Mouse (Mus musculus): Measurements from ENCODE around the gene Fundc2. TPM values are rescaled to one million over a fixed set of nuclear protein-coding genes. Genes with fewer than 3 reads are reported as not detected.

Fundc2 gene
- 29.7 TPM for polyA plus RNA-seq (2012; fragmentation: generic; extraction: Trizol)
- long read RNA-seq, experiment 1, transcript Fundc2-201 (5 exons, 2,562 nt) = major isoform, 47 of 57 reads
- long read RNA-seq, experiment 1, partial matches to known transcripts = 8 of 57 reads
- long read RNA-seq, experiment 1, other reads (novel, unspliced or antisense) = 2 of 57 reads
- long read RNA-seq, experiment 2, transcript Fundc2-201 (5 exons, 2,562 nt) = major isoform, 51 of 54 reads
- long read RNA-seq, experiment 2, partial matches to known transcripts = 2 of 54 reads
- long read RNA-seq, experiment 2, other reads (novel, unspliced or antisense) = 1 of 54 reads

DNA sequence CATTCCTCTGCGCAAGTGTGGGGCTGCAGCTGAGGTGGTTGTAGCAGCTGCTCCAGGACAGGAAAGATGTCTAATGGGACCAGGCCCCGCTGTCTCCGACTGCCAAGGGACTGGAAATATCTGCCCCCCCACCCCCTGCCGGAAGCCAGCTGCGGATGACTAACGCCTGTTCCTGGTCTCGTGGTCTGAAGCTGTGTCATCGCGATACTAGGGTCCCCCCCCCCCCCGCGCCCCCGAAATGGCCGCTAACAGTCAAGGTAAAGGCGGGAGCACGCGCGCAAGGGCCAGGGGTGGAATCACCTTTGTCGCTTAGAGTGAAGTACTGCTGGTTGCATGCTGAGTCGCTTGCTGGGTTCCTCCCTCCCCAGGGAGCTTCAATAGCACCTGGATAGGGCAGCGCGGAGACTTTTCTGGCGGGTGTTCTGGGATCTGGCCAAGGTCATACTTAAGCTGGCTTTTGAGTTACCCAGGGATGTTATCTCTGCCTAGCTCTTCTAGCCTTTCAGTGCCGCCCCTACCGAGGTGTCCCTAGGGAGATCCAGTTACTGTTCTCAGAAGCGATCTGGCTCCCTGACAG, at the start of gene Fundc2, which contains the start of gene F8:
TSS of gene Fundc2 (plus strand) at position 205 of the 577 bp plus-strand sequence.
TSS of gene F8 (minus strand) at position 421 of the 577 bp plus-strand sequence.
- Histone ChIP-seq H3K79me3 (ENCODE audit: low read depth) (peaks cover 16% of the 10 kb centered on the region), H3K4me3 (ENCODE audit: insufficient read depth, poor library complexity, severe bottlenecking) (peak within 1 kb of the TSS; percentile 37), H3K79me2 (ENCODE audit: control insufficient read depth, insufficient read depth) (peaks cover 32% of the 10 kb centered on the region), H3K27me3 (ENCODE audit: control insufficient read depth, insufficient read depth, insufficient read length) (no peaks in the 10 kb centered on the region), H3ac (ENCODE audit: control insufficient read depth, insufficient read length, low read depth) (peak within 1 kb of the TSS; percentile 91), H3K36me3 (ENCODE audit: control insufficient read depth, insufficient read depth) (no peaks in the 10 kb centered on the region)
- TF ChIP-seq FOSL1 (IDR thresholded peaks at IDR 0.05; ENCODE audit: insufficient read depth, low read length, poor library complexity, severe bottlenecking) = no peak
- peak; percentile 37 for TF ChIP-seq MYOD1 (IDR thresholded peaks at IDR 0.05; ENCODE audit: control insufficient read depth, insufficient read length, low read depth)
- no peak for TF ChIP-seq USF1 (IDR thresholded peaks at IDR 0.05; ENCODE audit: low read depth)
- no peak for TF ChIP-seq MAX (IDR thresholded peaks at IDR 0.05)

DNA sequence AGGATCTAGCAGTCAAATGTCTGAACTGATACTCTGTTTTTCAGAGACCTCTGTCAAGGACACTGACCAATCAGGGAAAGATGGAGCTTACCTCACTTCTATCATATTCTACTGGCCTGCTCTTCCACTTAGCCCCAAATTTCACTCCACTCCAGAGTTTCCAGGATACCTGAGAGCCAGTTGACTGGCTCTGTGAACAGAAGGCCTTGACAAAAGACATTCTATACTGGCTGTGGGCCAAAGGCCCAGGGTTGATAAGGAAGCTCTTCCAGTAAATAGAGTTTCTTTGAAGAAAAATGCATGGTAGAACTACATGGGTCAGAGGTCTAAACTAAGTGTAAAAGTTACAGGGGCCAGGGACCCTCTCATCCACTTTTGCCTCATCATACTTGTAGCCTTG, 12.0 kb upstream of the Fundc2 start:
- TF ChIP-seq CTCF (IDR thresholded peaks at IDR 0.05; ENCODE audit: control insufficient read depth, insufficient read depth, insufficient read length) (no peak), USF1 (IDR thresholded peaks at IDR 0.05; ENCODE audit: low read depth) (no peak), CEBPB (IDR thresholded peaks at IDR 0.05; ENCODE audit: low read depth) (no peak), MYOG (IDR thresholded peaks at IDR 0.05; ENCODE audit: control insufficient read depth, extremely low read depth, insufficient read length) (no peak), MAX (IDR thresholded peaks at IDR 0.05) (no peak), MYOD1 (IDR thresholded peaks at IDR 0.05; ENCODE audit: control insufficient read depth, insufficient read length, low read depth) (no peak)
- no peak overlapping the region for H3ac ChIP-seq (ENCODE audit: control insufficient read depth, insufficient read length, low read depth)
- H3K4me3 ChIP-seq (ENCODE audit: insufficient read depth, poor library complexity, severe bottlenecking) = no peak overlapping the region
- no peaks in the 10 kb centered on the region for H3K79me3 ChIP-seq (ENCODE audit: low read depth)
- H3K27me3 ChIP-seq (ENCODE audit: control insufficient read depth, insufficient read depth, insufficient read length) = no peaks in the 10 kb centered on the region
- no peaks in the 10 kb centered on the region for H3K36me3 ChIP-seq (ENCODE audit: control insufficient read depth, insufficient read depth)
- no peaks in the 10 kb centered on the region for H3K79me2 ChIP-seq (ENCODE audit: control insufficient read depth, insufficient read depth)

DNA sequence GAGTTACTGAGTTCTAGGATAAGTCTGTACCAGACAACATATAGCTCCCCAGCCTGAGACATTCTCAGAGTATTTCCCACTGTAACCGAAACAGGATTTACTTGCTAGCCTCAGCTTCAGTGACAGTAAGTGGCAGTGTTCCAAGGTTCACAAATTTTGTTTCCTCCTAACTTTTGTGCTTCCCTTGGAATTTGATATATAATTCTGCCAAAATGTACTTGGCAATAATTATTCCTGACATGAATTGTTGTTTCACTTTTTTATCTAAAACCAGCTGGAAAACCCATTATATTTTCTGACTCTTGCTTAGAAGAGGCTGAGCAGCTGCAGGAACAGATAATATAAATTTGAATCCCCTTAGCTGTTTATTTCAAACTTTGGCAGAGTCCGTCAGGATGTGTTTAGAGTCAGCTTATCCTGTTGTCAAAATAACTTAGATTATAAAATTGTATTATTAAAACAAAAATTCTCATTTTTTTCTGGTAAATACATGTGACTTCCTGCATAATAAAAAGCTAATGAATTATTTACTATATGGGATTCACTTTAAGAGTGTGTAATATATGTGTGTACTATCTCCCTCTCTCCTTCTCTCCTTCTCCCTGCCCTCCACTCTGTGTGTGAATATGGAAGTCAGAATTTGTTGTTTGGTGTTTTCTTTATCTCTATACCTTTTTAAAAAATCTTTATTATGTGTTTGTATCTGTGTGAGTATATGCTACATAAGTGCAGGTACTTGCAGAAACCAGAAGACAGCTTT, 9.4 kb upstream of the Fundc2 start:
- Histone ChIP-seq H3K36me3 (ENCODE audit: control insufficient read depth, insufficient read depth) (no peaks in the 10 kb centered on the region), H3K27me3 (ENCODE audit: control insufficient read depth, insufficient read depth, insufficient read length) (no peaks in the 10 kb centered on the region), H3K4me3 (ENCODE audit: insufficient read depth, poor library complexity, severe bottlenecking) (no peak overlapping the region), H3ac (ENCODE audit: control insufficient read depth, insufficient read length, low read depth) (no peak overlapping the region), H3K79me2 (ENCODE audit: control insufficient read depth, insufficient read depth) (no peaks in the 10 kb centered on the region), H3K79me3 (ENCODE audit: low read depth) (no peaks in the 10 kb centered on the region)
- TF ChIP-seq MYOD1 (IDR thresholded peaks at IDR 0.05; ENCODE audit: control insufficient read depth, insufficient read length, low read depth) (no peak), CTCF (IDR thresholded peaks at IDR 0.05; ENCODE audit: control insufficient read depth, insufficient read depth, insufficient read length) (no peak), MYOG (IDR thresholded peaks at IDR 0.05; ENCODE audit: control insufficient read depth, extremely low read depth, insufficient read length) (no peak), FOSL1 (IDR thresholded peaks at IDR 0.05; ENCODE audit: insufficient read depth, low read length, poor library complexity, severe bottlenecking) (no peak), CEBPB (IDR thresholded peaks at IDR 0.05; ENCODE audit: low read depth) (no peak), USF1 (IDR thresholded peaks at IDR 0.05; ENCODE audit: low read depth) (no peak), MAX (IDR thresholded peaks at IDR 0.05) (no peak)

DNA sequence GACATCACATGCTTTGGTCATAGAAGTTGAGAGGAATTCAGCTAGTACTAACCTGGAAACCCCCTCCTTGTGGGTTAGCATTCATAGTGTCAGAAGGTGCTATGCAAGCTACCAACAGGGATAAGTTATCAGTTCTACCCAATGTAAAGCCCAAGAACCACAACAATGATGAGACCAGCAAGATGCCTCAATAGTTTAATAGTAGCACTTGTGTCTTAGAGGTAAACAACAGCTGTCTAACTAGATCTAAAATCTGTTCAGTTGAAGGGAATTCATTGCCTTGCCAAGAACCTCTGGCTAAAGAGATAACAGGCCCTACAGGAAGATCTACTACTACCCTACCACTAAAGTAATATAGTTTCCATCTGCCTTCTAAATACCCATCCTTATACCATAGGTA, 5.4 kb upstream of the Fundc2 start:
- TF ChIP-seq MYOD1 (IDR thresholded peaks at IDR 0.05; ENCODE audit: control insufficient read depth, insufficient read length, low read depth) = no peak
- TF ChIP-seq FOSL1 (IDR thresholded peaks at IDR 0.05; ENCODE audit: insufficient read depth, low read length, poor library complexity, severe bottlenecking) = no peak
- TF ChIP-seq CEBPB (IDR thresholded peaks at IDR 0.05; ENCODE audit: low read depth) = no peak
- no peak for TF ChIP-seq USF1 (IDR thresholded peaks at IDR 0.05; ENCODE audit: low read depth)
- no peak for TF ChIP-seq MAX (IDR thresholded peaks at IDR 0.05)
- TF ChIP-seq MYOG (IDR thresholded peaks at IDR 0.05; ENCODE audit: control insufficient read depth, extremely low read depth, insufficient read length) = no peak
- TF ChIP-seq CTCF (IDR thresholded peaks at IDR 0.05; ENCODE audit: control insufficient read depth, insufficient read depth, insufficient read length) = no peak
- Histone ChIP-seq H3K79me3 (ENCODE audit: low read depth) (no peaks in the 10 kb centered on the region), H3K27me3 (ENCODE audit: control insufficient read depth, insufficient read depth, insufficient read length) (no peaks in the 10 kb centered on the region), H3K4me3 (ENCODE audit: insufficient read depth, poor library complexity, severe bottlenecking) (no peak overlapping the region), H3K36me3 (ENCODE audit: control insufficient read depth, insufficient read depth) (no peaks in the 10 kb centered on the region), H3ac (ENCODE audit: control insufficient read depth, insufficient read length, low read depth) (no peak overlapping the region), H3K79me2 (ENCODE audit: control insufficient read depth, insufficient read depth) (no peaks in the 10 kb centered on the region)

DNA sequence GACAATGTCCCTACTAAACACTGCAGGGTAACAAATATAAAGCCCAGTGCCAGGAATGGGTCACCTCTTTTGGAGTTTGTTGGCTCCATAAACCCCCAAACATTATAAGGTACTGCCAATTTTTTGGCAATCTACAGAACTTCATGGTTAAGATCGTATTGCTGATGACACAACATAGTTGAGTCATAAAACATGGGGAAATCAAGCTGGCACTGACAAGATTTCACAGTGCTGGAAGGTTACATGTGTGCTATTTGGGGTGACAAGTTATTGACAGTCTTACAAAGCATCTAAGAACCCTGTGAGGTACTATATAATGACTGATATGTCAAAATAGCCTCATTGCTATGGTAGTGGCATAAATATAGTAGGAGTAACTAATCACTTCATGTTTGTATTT, 1.0 kb upstream of the Fundc2 start:
- no peak for TF ChIP-seq MYOD1 (IDR thresholded peaks at IDR 0.05; ENCODE audit: control insufficient read depth, insufficient read length, low read depth)
- Histone ChIP-seq H3K79me3 (ENCODE audit: low read depth) (peaks cover 15% of the 10 kb centered on the region), H3ac (ENCODE audit: control insufficient read depth, insufficient read length, low read depth) (no peak overlapping the region), H3K27me3 (ENCODE audit: control insufficient read depth, insufficient read depth, insufficient read length) (no peaks in the 10 kb centered on the region), H3K79me2 (ENCODE audit: control insufficient read depth, insufficient read depth) (peaks cover 32% of the 10 kb centered on the region), H3K4me3 (ENCODE audit: insufficient read depth, poor library complexity, severe bottlenecking) (no peak overlapping the region), H3K36me3 (ENCODE audit: control insufficient read depth, insufficient read depth) (no peaks in the 10 kb centered on the region)

Data from C2C12 (cell line).